Mouse (Mus musculus) stomach, embryonic 14.5 days (tissue): ENCODE measurements around the gene Nhs. TPM values are rescaled to one million over a fixed set of nuclear protein-coding genes. Genes with fewer than 3 reads are reported as not detected.

ENCODE experiments used
- ATAC-seq: fragments of 200-750 bp; cut with Nextera tagmentation; 2 replicates; pipeline ENCODE4 v1.8.0; 2017; ENCODE audit warnings: low read depth, moderate TSS enrichment; ENCODE audit not compliant: insufficient number of reproducible peaks, insufficient read depth, low FRiP score
- H3K27ac ChIP-seq: fragments of 300-500 bp; sonication (generic); 2 replicates; pipeline ENCODE4 v1.5.1; 2014; ENCODE audit warnings: mild to moderate bottlenecking, low read length, moderate library complexity, mixed read lengths
- H3K27me3 ChIP-seq: fragments of 300-500 bp; sonication (generic); 2 replicates; pipeline ENCODE4 v1.6.1; 2014; ENCODE audit warnings: low read length, control low read depth, mixed read lengths; ENCODE audit not compliant: control insufficient read depth, insufficient read depth
- H3K36me3 ChIP-seq: fragments of 300-500 bp; sonication (generic); 2 replicates; pipeline ENCODE4 v1.6.1; 2014; ENCODE audit warnings: mild to moderate bottlenecking, control low read depth, low read length, moderate library complexity, mixed read lengths; ENCODE audit not compliant: control insufficient read depth, insufficient read depth
- H3K4me1 ChIP-seq: fragments of 300-500 bp; sonication (generic); 2 replicates; pipeline ENCODE4 v1.6.1; 2014; ENCODE audit warnings: low read length, control low read depth, mixed read lengths; ENCODE audit not compliant: control insufficient read depth, insufficient read depth
- H3K4me2 ChIP-seq: fragments of 300-500 bp; sonication (generic); replicated peaks from 2 replicates; pipeline ENCODE4 v1.6.1; 2014; ENCODE audit warnings: low read depth, low read length, control low read depth
- H3K4me3 ChIP-seq: fragments of 300-500 bp; sonication (generic); 2 replicates; pipeline ENCODE4 v1.5.1; 2014; ENCODE audit warnings: low read depth, low read length, control low read depth
- H3K9ac ChIP-seq: fragments of 300-500 bp; sonication (generic); replicated peaks from 2 replicates; pipeline ENCODE4 v1.6.1; 2014; ENCODE audit warnings: low read depth, mild to moderate bottlenecking, control low read depth, low read length, moderate library complexity, mixed read lengths
- H3K9me3 ChIP-seq: fragments of 300-500 bp; sonication (generic); 2 replicates; pipeline ENCODE4 v1.6.1; 2016; ENCODE audit warnings: low read depth, low read length, control low read depth; ENCODE audit not compliant: control insufficient read depth
- WGBS: fragments of 180-500 bp; shearing (Covaris S2); extraction: QIAGEN DNeasy Blood & Tissue Kit; methylation state at CpG from one replicate; pipeline ENCODE4 v1.1.7; 2014; 5-methylcytosine and 5-hydroxymethylcytosine counted together
- polyA plus RNA-seq: library from polyadenylated mRNA; unstranded; fragments of >200 nt; fragmentation: Nextera tagmentation; extraction: Ambion mirVana; gene quantifications from 2 replicates; pipeline ENCODE4 v1.2.1, GENCODE M21; 2014

Nhs gene
- polyA plus RNA-seq, 1 experiment from 2014 or later = 3.6 TPM

DNA sequence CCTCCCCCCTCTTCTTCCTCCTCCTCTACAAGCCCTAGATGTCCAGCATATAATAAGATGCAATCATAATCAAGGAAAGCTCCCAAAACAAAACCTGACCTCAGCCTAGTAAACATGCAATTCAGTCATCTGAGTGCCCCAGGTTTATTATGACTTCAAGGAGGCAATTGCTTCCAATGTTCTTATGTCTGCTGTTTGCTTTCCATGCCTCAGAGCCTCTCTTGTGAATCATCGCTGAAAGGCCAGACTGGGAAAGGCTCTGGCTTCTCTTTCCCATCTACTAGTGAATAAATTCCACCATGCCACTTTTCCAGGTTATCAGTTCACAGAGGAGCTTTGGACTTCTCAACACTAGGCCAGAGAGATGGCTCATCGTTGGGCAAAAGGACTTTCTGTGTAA is 114.0 kb downstream of the Nhs start:
- Histone ChIP-seq H3K4me1 (no peaks in the 10 kb centered on the region), H3K9me3 (no peaks in the 10 kb centered on the region), H3K36me3 (no peaks in the 10 kb centered on the region), H3K4me3 (no peak overlapping the region), H3K27me3 (no peaks in the 10 kb centered on the region; the same call in 1 of the 2 replicates), H3K4me2 (no peak overlapping the region), H3K27ac (no peak overlapping the region), H3K9ac (no peak overlapping the region)
- no peak for ATAC-seq
- WGBS = 88% methylated on average over 2 of the region's 2 CpGs

DNA sequence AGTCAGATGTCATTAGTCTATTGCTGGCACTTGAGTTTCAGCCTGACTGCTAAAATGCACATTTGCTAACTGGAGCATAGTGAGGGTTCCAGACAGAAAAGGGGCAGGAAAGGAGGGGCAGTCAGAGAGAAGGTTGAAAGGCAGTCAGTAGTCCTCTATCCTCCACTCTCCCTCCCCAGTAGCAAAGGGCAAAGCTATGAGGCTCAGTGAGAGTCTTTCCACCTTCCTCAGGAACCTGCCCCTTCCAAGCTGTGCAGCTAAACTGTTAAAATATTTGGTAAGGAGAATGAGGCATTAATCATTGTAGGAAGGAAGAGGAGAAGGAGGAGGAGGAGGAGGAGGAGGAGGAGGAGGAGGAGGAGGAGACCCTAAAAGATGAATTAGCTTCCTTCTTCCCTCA is 115.4 kb downstream of the Nhs start:
- no peak for ATAC-seq
- no peaks in the 10 kb centered on the region for H3K4me1 ChIP-seq
- H3K27ac ChIP-seq = no peak overlapping the region
- H3K4me2 ChIP-seq = no peak overlapping the region
- H3K36me3 ChIP-seq = no peaks in the 10 kb centered on the region
- no peaks in the 10 kb centered on the region for H3K9me3 ChIP-seq
- no peak overlapping the region for H3K4me3 ChIP-seq
- H3K9ac ChIP-seq = no peak overlapping the region
- no peaks in the 10 kb centered on the region; the same call in 1 of the 2 replicates for H3K27me3 ChIP-seq

DNA sequence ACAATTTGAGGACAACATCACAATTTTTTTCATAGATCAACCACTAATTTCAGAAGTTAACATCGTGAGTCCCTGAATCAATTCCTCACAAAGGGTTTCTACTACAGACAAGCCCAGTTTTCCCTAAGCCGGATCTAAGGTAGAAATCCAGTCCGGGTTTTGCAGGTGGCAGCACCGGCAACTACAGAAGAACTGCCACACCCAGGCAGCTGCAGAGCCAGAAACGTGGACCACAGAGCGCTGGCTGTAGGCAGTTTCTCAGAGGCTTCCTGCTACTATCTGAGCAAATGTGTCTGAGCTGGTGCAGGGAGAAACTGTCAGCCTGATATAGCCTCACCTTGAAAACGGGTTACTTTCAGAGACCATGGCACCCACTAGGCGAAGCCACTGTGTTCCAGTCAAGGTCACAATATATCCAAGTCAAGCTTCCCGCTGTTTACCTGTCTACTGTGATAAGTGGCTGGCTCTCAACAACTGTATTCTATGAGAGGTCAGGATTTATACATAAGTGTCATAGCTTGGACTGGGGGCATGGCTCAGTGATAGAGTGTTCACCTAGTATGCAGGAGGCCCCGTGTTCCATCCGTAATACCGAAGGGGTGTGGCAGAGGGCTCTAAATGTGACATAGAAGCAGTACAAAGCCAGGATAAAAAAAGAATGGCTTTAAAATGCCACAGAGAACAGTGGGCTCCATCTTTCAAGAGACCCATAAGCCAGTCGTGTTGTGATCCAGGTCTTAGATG is 134.1 kb downstream of the Nhs start:
- no peak overlapping the region for H3K9ac ChIP-seq
- 0 out of 2 replicates have a peak, but pooled peaks cover 3% of the 10 kb centered on the region for H3K4me1 ChIP-seq
- ATAC-seq = no peak
- no peaks in the 10 kb centered on the region for H3K9me3 ChIP-seq
- H3K27me3 ChIP-seq = no peaks in the 10 kb centered on the region
- H3K27ac ChIP-seq = no peak overlapping the region
- H3K36me3 ChIP-seq = no peaks in the 10 kb centered on the region
- no peak overlapping the region for H3K4me2 ChIP-seq
- 37% methylated on average over 13 of the region's 13 CpGs for WGBS
- no peak overlapping the region for H3K4me3 ChIP-seq

DNA sequence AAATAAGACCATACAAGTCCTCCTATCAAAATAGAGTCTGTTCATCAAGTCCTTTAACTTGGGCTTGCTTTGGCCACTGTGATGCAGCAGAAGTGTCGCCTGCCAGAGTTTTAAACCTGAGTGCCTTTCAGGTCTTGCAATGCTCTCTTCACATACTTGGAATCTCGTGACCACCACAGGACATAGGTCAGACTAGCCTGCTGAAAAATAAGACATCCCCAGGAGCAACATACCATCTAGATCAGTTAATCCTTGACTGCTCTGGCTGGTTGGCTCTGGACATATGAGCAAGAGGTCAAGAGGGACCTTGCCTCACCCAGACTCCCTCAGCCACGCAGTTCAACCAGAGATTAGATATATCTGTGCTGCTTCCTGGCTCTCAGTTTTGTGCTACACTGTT is 137.8 kb downstream of the Nhs start:
- Histone ChIP-seq H3K4me3 (no peak overlapping the region), H3K27me3 (no peaks in the 10 kb centered on the region), H3K9ac (no peak overlapping the region), H3K9me3 (no peaks in the 10 kb centered on the region), H3K36me3 (no peaks in the 10 kb centered on the region), H3K27ac (no peak overlapping the region), H3K4me2 (no peak overlapping the region), H3K4me1 (0 out of 2 replicates have a peak, but pooled peaks cover 3% of the 10 kb centered on the region)
- no peak for ATAC-seq
- WGBS = 83% methylated on average over 3 of the region's 3 CpGs

DNA sequence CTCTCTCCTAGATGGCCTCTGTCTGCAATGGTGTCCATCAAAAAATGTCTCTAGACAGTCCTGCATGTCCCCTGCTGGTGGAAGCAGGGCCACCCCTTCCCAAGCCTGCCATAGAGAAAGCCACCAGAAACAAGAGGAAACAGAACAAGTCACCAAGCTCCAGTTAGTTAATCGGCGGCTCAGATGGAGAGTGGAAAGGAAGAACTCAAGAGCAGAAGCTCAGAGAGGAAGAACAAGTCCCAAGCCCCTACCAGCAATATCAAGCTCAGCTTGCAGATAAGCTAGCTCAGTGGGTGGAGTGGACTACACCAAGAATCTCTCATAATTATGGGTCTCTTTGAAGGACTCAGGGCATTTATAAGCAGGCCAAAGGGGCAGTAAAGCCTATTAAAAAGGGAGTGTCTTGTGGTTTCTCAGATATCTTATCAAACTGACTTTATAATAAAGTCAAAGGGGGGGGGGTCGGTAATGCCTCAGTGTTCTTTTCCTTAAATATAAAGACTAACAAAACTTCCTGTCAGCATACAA is 139.4 kb downstream of the Nhs start:
- 79% methylated on average over 3 of the region's 3 CpGs for WGBS
- H3K27me3 ChIP-seq = no peaks in the 10 kb centered on the region
- H3K27ac ChIP-seq = no peak overlapping the region
- H3K4me1 ChIP-seq = no peaks in the 10 kb centered on the region
- no peaks in the 10 kb centered on the region for H3K36me3 ChIP-seq
- no peak overlapping the region for H3K4me3 ChIP-seq
- H3K9ac ChIP-seq = no peak overlapping the region
- ATAC-seq = no peak
- no peak overlapping the region for H3K4me2 ChIP-seq
- H3K9me3 ChIP-seq = no peaks in the 10 kb centered on the region

DNA sequence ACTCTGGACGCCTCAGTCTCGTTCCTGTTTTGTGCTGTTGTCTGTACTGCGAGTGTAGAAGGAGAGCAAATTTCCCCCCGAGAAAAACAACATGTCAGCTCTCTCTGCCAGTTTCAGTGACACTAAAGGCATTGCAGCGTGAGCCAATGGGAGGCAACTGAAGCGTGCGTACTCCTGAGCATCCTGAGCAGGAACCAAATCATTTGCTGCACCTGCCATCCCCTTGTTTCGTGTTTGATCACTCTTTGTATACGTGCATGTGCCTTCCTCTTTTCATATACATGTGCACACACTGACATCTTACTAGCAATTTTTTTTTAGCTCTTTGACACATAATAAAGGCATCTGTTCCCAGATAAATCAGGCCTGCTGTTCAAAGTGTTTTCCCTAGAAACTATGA is 142.1 kb downstream of the Nhs start:
- ATAC-seq = no peak
- H3K4me2 ChIP-seq = no peak overlapping the region
- H3K4me1 ChIP-seq = no peaks in the 10 kb centered on the region
- 73% methylated on average over 9 of the region's 9 CpGs for WGBS
- H3K4me3 ChIP-seq = no peak overlapping the region
- H3K27me3 ChIP-seq = no peaks in the 10 kb centered on the region
- no peak overlapping the region for H3K9ac ChIP-seq
- H3K36me3 ChIP-seq = no peaks in the 10 kb centered on the region
- H3K9me3 ChIP-seq = no peaks in the 10 kb centered on the region
- H3K27ac ChIP-seq = no peak overlapping the region

DNA sequence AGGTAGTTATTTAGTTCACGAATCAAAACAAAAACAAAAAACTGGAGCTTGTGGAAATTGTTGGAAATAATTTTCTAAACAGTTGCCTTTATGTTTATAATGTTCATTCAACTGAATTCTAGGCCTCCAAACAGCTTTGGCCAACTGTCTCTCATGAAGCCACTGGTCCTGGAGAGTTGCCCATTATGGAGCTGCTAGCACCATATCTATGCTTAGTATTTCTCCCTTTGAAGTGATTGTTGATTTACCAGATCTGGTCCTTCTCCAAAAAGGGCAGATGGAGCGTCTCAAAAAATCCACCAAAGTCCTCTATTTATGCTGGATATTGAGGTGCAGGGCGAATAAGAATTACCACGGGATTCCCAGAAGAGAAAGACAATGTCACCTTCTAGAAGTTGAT is 147.0 kb downstream of the Nhs start:
- no peaks in the 10 kb centered on the region for H3K36me3 ChIP-seq
- H3K4me1 ChIP-seq = no peaks in the 10 kb centered on the region
- no peak overlapping the region for H3K27ac ChIP-seq
- H3K9ac ChIP-seq = no peak overlapping the region
- no peak for ATAC-seq
- H3K9me3 ChIP-seq = no peaks in the 10 kb centered on the region
- no peaks in the 10 kb centered on the region for H3K27me3 ChIP-seq
- 84% methylated on average over 4 of the region's 4 CpGs for WGBS
- H3K4me3 ChIP-seq = no peak overlapping the region
- H3K4me2 ChIP-seq = no peak overlapping the region

DNA sequence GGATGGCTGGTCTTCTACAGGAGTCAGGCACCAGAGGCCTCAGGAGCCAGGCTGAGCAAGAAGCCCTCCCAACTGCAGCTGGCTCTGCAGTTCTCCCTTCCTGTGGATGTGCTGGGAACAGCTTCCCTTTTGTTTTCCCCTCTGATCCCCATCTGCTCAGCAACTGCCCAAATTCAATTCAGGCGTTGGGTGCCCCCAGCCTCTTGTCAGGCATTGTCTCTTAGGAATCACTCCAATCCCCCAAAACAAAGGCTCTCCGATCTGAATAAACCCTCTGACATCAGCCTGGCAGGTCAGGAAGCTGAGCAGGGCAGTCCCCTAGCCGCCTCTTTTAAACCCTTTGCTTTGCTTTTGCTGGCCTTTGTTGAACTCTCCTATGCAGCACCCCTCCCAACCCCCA is 149.7 kb downstream of the Nhs start:
- Histone ChIP-seq H3K36me3 (no peaks in the 10 kb centered on the region), H3K27ac (no peak overlapping the region), H3K9ac (no peak overlapping the region), H3K4me1 (no peaks in the 10 kb centered on the region), H3K4me2 (no peak overlapping the region), H3K27me3 (no peaks in the 10 kb centered on the region), H3K9me3 (no peaks in the 10 kb centered on the region), H3K4me3 (no peak overlapping the region)
- no peak for ATAC-seq
- 39% methylated on average over 3 of the region's 3 CpGs for WGBS

DNA sequence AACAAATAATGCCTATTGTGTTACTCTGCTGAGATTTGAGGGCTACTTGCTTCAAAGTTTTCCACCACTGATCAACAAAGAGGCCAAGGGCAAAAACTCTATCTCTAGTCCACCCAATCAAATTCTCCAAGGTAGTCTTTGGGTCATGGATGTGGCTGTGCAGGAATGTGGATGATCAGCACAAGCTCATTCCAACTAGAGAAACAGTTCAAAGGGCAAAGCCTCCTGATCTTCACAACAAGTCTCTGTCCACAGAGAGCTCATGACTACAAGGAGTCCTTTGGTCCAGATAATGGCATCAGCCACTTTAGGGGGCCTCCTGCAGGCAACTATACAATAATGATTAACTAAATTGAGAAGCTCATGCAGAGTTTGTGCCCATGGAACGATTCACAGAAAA is 155.7 kb downstream of the Nhs start:
- H3K4me3 ChIP-seq = no peak overlapping the region
- H3K4me2 ChIP-seq = no peak overlapping the region
- WGBS = 60% methylated on average over 1 of the region's 1 CpGs
- no peaks in the 10 kb centered on the region for H3K9me3 ChIP-seq
- H3K4me1 ChIP-seq = no peaks in the 10 kb centered on the region
- no peak overlapping the region for H3K27ac ChIP-seq
- no peak for ATAC-seq
- H3K9ac ChIP-seq = no peak overlapping the region
- H3K36me3 ChIP-seq = no peaks in the 10 kb centered on the region
- no peaks in the 10 kb centered on the region for H3K27me3 ChIP-seq
